Mouse (Mus musculus) bone marrow, adult 2 months (tissue): ENCODE results near the gene Pik3r1.

ENCODE experiments used
- CTCF ChIP-seq: fragments of 200-500 bp; IDR thresholded peaks from 2 replicates; pipeline ENCODE4 v1.5.1; 2011; ENCODE audit warnings: low read length, control low read depth; ENCODE audit not compliant: control insufficient read depth, insufficient read depth
- POLR2A ChIP-seq: fragments of 200-500 bp; IDR thresholded peaks from 2 replicates; pipeline ENCODE4 v1.6.1; 2011; ENCODE audit warnings: low read depth, mild to moderate bottlenecking, control low read depth, low read length, borderline replicate concordance; ENCODE audit not compliant: control insufficient read depth

- peak; percentile 56; the same call in 1 of the 2 replicates for TF ChIP-seq CTCF
- no peak for TF ChIP-seq POLR2A
Measured at GRCm38 (mm10) chr13:101735364-101736120, 32.5 kb downstream of the Pik3r1 start.
